Mouse (Mus musculus): Measurements from ENCODE around the gene Tarbp1. TPM values are rescaled to one million over a fixed set of nuclear protein-coding genes. Genes with fewer than 3 reads are reported as not detected.
"Not testable (repeated sequence)": the region's sequence is repeated elsewhere in the genome, so short reads cannot be mapped to it uniquely, and the experiment has no call there.

Tarbp1 gene
- total RNA-seq, 2 experiments from 2014 or later: 4.8 to 7.1 TPM

GRCm38 (mm10) chr8:126481494-126482347 lies 6.9 kb upstream of the Tarbp1 start:
- TF ChIP-seq CTCF (IDR thresholded peaks at IDR 0.05): peak; percentile 82
- no peak overlapping the region for H3K27ac ChIP-seq
- DNase-seq: peak; percentile 68
- H3K4me3 ChIP-seq: no peak overlapping the region
- intact Hi-C loops (cut with DNase I): loop anchor here (2.0 to 10.0 kb wide), 3 partner anchors 227 to 493 kb away; no protein-coding TSS in a partner anchor

GRCm38 (mm10) chr8:126480366-126480765 lies 5.5 kb upstream of the Tarbp1 start:
- no peak for TF ChIP-seq CTCF (IDR thresholded peaks at IDR 0.05)
- Histone ChIP-seq H3K27ac (no peak overlapping the region), H3K4me3 (no peak overlapping the region)
- no peak for DNase-seq
- intact Hi-C loops (cut with DNase I): loop anchor here (2.0 to 10.0 kb wide), 3 partner anchors 226 to 494 kb away; no protein-coding TSS in a partner anchor

- no peak for TF ChIP-seq CTCF (IDR thresholded peaks at IDR 0.05)
- H3K4me3 ChIP-seq: no peak overlapping the region
- H3K27ac ChIP-seq: no peak overlapping the region
- no peak for DNase-seq
- intact Hi-C loops (cut with DNase I): loop anchor here (10.0 kb wide), 1 partner anchor 666 kb away; no protein-coding TSS in a partner anchor
Observed at GRCm38 (mm10) chr8:126478714-126479113, 3.8 kb upstream of the Tarbp1 start.

GRCm38 (mm10) chr8:126476151-126476855 lies 1.4 kb upstream of the Tarbp1 start:
- not testable (repeated sequence) for H3K4me3 ChIP-seq, DNase-seq, H3K27ac ChIP-seq
- intact Hi-C loops (cut with DNase I): loop anchor here (10.0 kb wide), 1 partner anchor 668 kb away; no protein-coding TSS in a partner anchor

GRCm38 (mm10) chr8:126475738-126476137 lies 873 bp upstream of the Tarbp1 start:
- H3K4me3 ChIP-seq, H3K27ac ChIP-seq, DNase-seq: not testable (repeated sequence)
- intact Hi-C loops (cut with DNase I): loop anchor here (10.0 kb wide), 1 partner anchor 669 kb away; no protein-coding TSS in a partner anchor

GRCm38 (mm10) chr8:126473802-126474298 lies 1.0 kb downstream of the Tarbp1 start:
- peak overlapping the region; percentile 93 for H3K4me3 ChIP-seq
- intact Hi-C loops (cut with DNase I): loop anchor here (10.0 kb wide), 1 partner anchor 671 kb away; no protein-coding TSS in a partner anchor
- DNase-seq: no peak
- no peak for TF ChIP-seq CTCF (IDR thresholded peaks at IDR 0.05)
- H3K27ac ChIP-seq: peak overlapping the region; percentile 97

- TF ChIP-seq CTCF (IDR thresholded peaks at IDR 0.05): no peak
- no peak overlapping the region for H3K4me3 ChIP-seq
- no peak overlapping the region for H3K27ac ChIP-seq
- intact Hi-C loops (cut with DNase I): no loop called here
- DNase-seq: no peak
Observed at GRCm38 (mm10) chr8:126464071-126464470, 10.8 kb downstream of the Tarbp1 start.

GRCm38 (mm10) chr8:126461735-126462134 lies 13.1 kb downstream of the Tarbp1 start:
- Histone ChIP-seq H3K27ac (no peak overlapping the region), H3K4me3 (no peak overlapping the region)
- no peak for TF ChIP-seq CTCF (IDR thresholded peaks at IDR 0.05)
- no peak for DNase-seq
- intact Hi-C loops (cut with DNase I): no loop called here

- no peak overlapping the region for H3K27ac ChIP-seq
- peak; percentile 71 for TF ChIP-seq CTCF (IDR thresholded peaks at IDR 0.05)
- H3K4me3 ChIP-seq: no peak overlapping the region
- DNase-seq: peak; percentile 76
- intact Hi-C loops (cut with DNase I): no loop called here
Observed at GRCm38 (mm10) chr8:126460274-126460673, 14.6 kb downstream of the Tarbp1 start.

- H3K27ac ChIP-seq: no peak overlapping the region
- DNase-seq: no peak
- TF ChIP-seq CTCF (IDR thresholded peaks at IDR 0.05): no peak
- H3K4me3 ChIP-seq: no peak overlapping the region
- intact Hi-C loops (cut with DNase I): no loop called here
Observed at GRCm38 (mm10) chr8:126455383-126455782, 19.5 kb downstream of the Tarbp1 start.

- H3K4me3 ChIP-seq: no peak overlapping the region
- TF ChIP-seq CTCF (IDR thresholded peaks at IDR 0.05): no peak
- no peak for DNase-seq
- H3K27ac ChIP-seq: no peak overlapping the region
- intact Hi-C loops (cut with DNase I): no loop called here
Observed at GRCm38 (mm10) chr8:126451158-126451557, 23.7 kb downstream of the Tarbp1 start.

- intact Hi-C loops (cut with DNase I): no loop called here
- DNase-seq: no peak
- Histone ChIP-seq H3K4me3 (no peak overlapping the region), H3K27ac (no peak overlapping the region)
- TF ChIP-seq CTCF (IDR thresholded peaks at IDR 0.05): peak; percentile 39; the same call in 1 of the 2 replicates
Observed at GRCm38 (mm10) chr8:126438937-126439336, 35.9 kb downstream of the Tarbp1 start.

GRCm38 (mm10) chr8:126433827-126434226 lies 41.0 kb downstream of the Tarbp1 start:
- H3K4me3 ChIP-seq: no peak overlapping the region
- no peak overlapping the region for H3K27ac ChIP-seq
- no peak for DNase-seq
- no peak for TF ChIP-seq CTCF (IDR thresholded peaks at IDR 0.05)
- intact Hi-C loops (cut with DNase I): no loop called here

All from gastrocnemius, adult 2 months (tissue).